Mouse (Mus musculus): Measurements from ENCODE around the gene Ago4.

Gene Ago4

GRCm38 (mm10) chr4:126480288-126480687, 53.0 kb downstream of the Ago4 start:
- DNase-seq (ENCODE audit: inconsistent age in 2 of 2, low spot score in 1 of 2), result no peak

- no peak for DNase-seq (ENCODE audit: inconsistent age in 2 of 2, low spot score in 1 of 2)
These were observed 60.2 kb downstream of the Ago4 start for GRCm38 (mm10) chr4:126473031-126473430.

- DNase-seq (ENCODE audit: inconsistent age in 2 of 2, low spot score in 1 of 2), result no peak
These were observed 63.9 kb downstream of the Ago4 start for GRCm38 (mm10) chr4:126469334-126469733.

GRCm38 (mm10) chr4:126468925-126469324, 64.3 kb downstream of the Ago4 start:
- no peak for DNase-seq (ENCODE audit: inconsistent age in 2 of 2, low spot score in 1 of 2)

- DNase-seq (ENCODE audit: inconsistent age in 2 of 2, low spot score in 1 of 2), result peak; percentile 96 to 98
These were observed 64.9 kb downstream of the Ago4 start, which contains the start of gene Ago1 for GRCm38 (mm10) chr4:126468285-126468901. Gene Ago1, minus strand, starts transcription at chr4:126468583.

GRCm38 (mm10) chr4:126467721-126468284, 65.5 kb downstream of the Ago4 start:
- DNase-seq (ENCODE audit: inconsistent age in 2 of 2, low spot score in 1 of 2), result peak; percentile 73 to 88

GRCm38 (mm10) chr4:126466251-126466750, 67.0 kb downstream of the Ago4 start:
- DNase-seq (ENCODE audit: inconsistent age in 2 of 2, low spot score in 1 of 2), result no peak

GRCm38 (mm10) chr4:126465843-126466242, 67.4 kb downstream of the Ago4 start:
- peak in 1 of 2 experiments; percentile 13 for DNase-seq (ENCODE audit: inconsistent age in 2 of 2, low spot score in 1 of 2)

- no peak for DNase-seq (ENCODE audit: inconsistent age in 2 of 2, low spot score in 1 of 2)
These were observed 68.4 kb downstream of the Ago4 start for GRCm38 (mm10) chr4:126464892-126465235.

- peak in 1 of 2 experiments; percentile 56 for DNase-seq (ENCODE audit: inconsistent age in 2 of 2, low spot score in 1 of 2)
These were observed 68.9 kb downstream of the Ago4 start for GRCm38 (mm10) chr4:126464189-126464891.

GRCm38 (mm10) chr4:126455441-126455840, 77.8 kb downstream of the Ago4 start:
- DNase-seq (ENCODE audit: inconsistent age in 2 of 2, low spot score in 1 of 2), result no peak

GRCm38 (mm10) chr4:126454547-126455254, 78.6 kb downstream of the Ago4 start:
- DNase-seq (ENCODE audit: inconsistent age in 2 of 2, low spot score in 1 of 2), result peak in 1 of 2 experiments; percentile 30

GRCm38 (mm10) chr4:126450268-126450667, 83.0 kb downstream of the Ago4 start:
- DNase-seq (ENCODE audit: inconsistent age in 2 of 2, low spot score in 1 of 2), result no peak

- no peak for DNase-seq (ENCODE audit: inconsistent age in 2 of 2, low spot score in 1 of 2)
These were observed 86.1 kb downstream of the Ago4 start for GRCm38 (mm10) chr4:126447126-126447525.

- DNase-seq (ENCODE audit: inconsistent age in 2 of 2, low spot score in 1 of 2), result no peak
These were observed 88.7 kb downstream of the Ago4 start for GRCm38 (mm10) chr4:126444528-126444927.
